Mouse (Mus musculus) lung, adult 2 months (tissue): ENCODE data around the gene Gm10375. TPM values are rescaled to one million over a fixed set of nuclear protein-coding genes. Genes with fewer than 3 reads are reported as not detected.
"Not testable (repeated sequence)": the region's sequence is repeated elsewhere in the genome, so short reads cannot be mapped to it uniquely, and the experiment has no call there.

Experiments used
- DNase-seq: peaks from one replicate; pipeline ENCODE4 v3.0.0; 2022
- H3K4me1 ChIP-seq: fragments of 200-500 bp; 2 replicates; pipeline ENCODE4 v1.6.1; 2011; ENCODE audit warnings: low read length; ENCODE audit not compliant: control insufficient read depth, insufficient read depth
- H3K4me3 ChIP-seq: fragments of 200-500 bp; replicated peaks from 2 replicates; pipeline ENCODE3; 2011; ENCODE audit warnings: low read depth, mild to moderate bottlenecking, control low read depth, low read length; ENCODE audit errors: extremely low read depth
- WGBS: fragments of 180-500 bp; shearing (Covaris S2); methylation state at CpG from one replicate; pipeline ENCODE4 v1.1.7; 2018; 5-methylcytosine and 5-hydroxymethylcytosine counted together
- polyA plus RNA-seq: library from polyadenylated mRNA; depleted of rRNA; stranded (reverse); fragments of >200 nt; gene quantifications from 2 replicates; pipeline ENCODE4 v1.2.3, GENCODE M21; 2012; rRNA removed

Gm10375 gene
- not detected in 2 replicates for polyA plus RNA-seq

DNA sequence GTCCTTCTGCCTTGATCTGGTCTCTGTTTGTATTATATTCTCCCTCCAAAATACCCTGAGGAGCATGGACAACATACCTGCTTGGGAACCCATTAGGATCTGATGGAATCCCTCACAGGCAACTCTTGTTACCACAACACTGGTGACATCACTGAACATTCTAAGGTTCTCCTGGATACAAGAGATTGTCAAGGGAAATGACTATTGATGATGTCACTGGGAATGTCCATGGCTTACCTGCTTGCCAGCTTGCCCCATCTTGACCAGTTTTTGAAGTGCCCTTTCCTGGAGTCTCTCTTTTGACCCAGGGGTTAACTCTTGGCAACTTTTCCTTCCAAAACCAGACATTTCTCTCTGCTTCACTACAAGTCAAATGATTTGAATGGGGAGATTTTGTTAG is at the start of gene Gm10375:
Gene Gm10375, minus strand, starts transcription at position 101 of the 400 bp plus-strand sequence.
- H3K4me3 ChIP-seq, DNase-seq, H3K4me1 ChIP-seq: not testable (repeated sequence)

DNA sequence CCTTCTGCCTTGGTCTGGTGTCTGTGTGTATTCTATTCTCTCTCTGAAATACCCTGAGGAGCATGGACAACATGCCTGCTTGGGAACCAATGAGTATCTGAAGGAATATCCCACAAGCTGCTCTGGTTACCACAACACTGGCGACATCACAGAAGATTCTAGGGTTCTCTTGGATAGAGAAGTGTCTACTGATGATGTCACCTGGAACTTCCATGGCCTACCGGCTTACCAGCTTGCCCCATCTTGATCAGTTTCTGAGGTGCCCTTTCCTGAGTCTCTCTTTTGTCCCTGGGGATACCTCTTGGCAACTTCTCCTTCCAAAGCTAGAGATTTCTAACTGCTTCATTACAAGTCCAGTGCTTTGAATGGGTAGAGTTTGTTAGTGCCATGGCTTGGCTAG is 28.8 kb downstream of the Gm10375 start, which contains the start of gene Gm17654:
Gene Gm17654, minus strand, starts transcription at position 101 of the 400 bp plus-strand sequence.
- not testable (repeated sequence) for H3K4me1 ChIP-seq, H3K4me3 ChIP-seq, DNase-seq
- WGBS = 69% methylated on average over 1 of the region's 2 CpGs

DNA sequence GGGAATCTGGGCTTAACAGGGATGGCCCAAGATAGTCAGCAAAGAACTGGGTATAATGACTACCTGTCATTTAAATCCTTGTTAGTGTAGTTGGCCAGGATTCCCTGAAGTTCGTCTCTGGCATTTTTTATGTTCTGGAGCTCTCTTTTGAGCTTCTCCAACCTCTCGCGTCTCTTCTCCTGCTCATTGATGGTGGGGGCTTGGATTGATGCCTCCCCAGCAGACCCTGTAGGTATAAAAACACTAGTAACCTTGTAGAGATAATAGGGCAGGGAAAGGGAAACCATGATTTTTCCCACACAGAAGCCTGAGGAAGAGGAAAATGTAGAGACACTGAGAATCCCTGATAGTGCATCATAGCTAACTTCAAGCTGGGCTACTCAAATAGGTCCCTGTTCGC is 29.8 kb downstream of the Gm10375 start:
- 84% methylated on average over 4 of the region's 4 CpGs for WGBS
- not testable (repeated sequence) for DNase-seq, H3K4me3 ChIP-seq, H3K4me1 ChIP-seq

Other genes starting within 250 kb of the Gm10375 start
- not detected in 2 replicates for gene Gm8138, start 191.7 kb downstream of the Gm10375 start, polyA plus RNA-seq
- gene Gm5799, start 64.4 kb downstream of the Gm10375 start, polyA plus RNA-seq = not detected in 2 replicates
- gene Gm17654, start 28.9 kb downstream of the Gm10375 start, polyA plus RNA-seq = not detected in 2 replicates
- gene Gm8165, start 69.2 kb upstream of the Gm10375 start, polyA plus RNA-seq = not detected in 2 replicates
- not detected in 2 replicates for gene Gm7324, start 89.8 kb upstream of the Gm10375 start, polyA plus RNA-seq
- not detected in 2 replicates for gene Gm16506, start 119.5 kb upstream of the Gm10375 start, polyA plus RNA-seq
- not detected in 2 replicates for gene Gm6526, start 139.9 kb upstream of the Gm10375 start, polyA plus RNA-seq
- gene Gm8180, start 176.7 kb upstream of the Gm10375 start, polyA plus RNA-seq = not detected in 2 replicates